Mouse (Mus musculus) lung, embryonic 14.5 days (tissue): ENCODE results near the gene Fem1a. TPM values are rescaled to one million over a fixed set of nuclear protein-coding genes. Genes with fewer than 3 reads are reported as not detected.
A peak's percentile ranks its signal among the peaks of the same experiment; 100 is the strongest.

ENCODE experiments used
- ATAC-seq: fragments of 200-750 bp; cut with Nextera tagmentation; 2 replicates; pipeline ENCODE4 v1.8.0; 2017; ENCODE audit warnings: mild to moderate bottlenecking, moderate TSS enrichment, moderate library complexity; ENCODE audit not compliant: insufficient read depth
- DNase-seq: peaks from one replicate; pipeline ENCODE4 v3.0.0-alpha.2; 2015
- H3K27ac ChIP-seq: fragments of 300-500 bp; sonication (generic); 2 replicates; pipeline ENCODE4 v1.5.1; 2014; ENCODE audit warnings: low read depth, mild to moderate bottlenecking, moderate library complexity
- H3K27me3 ChIP-seq: fragments of 300-500 bp; sonication (generic); 2 replicates; pipeline ENCODE4 v1.6.1; 2014; ENCODE audit warnings: low read length, control low read depth; ENCODE audit not compliant: insufficient read depth
- H3K36me3 ChIP-seq: fragments of 300-500 bp; sonication (generic); 2 replicates; pipeline ENCODE4 v1.6.1; 2014; ENCODE audit warnings: control low read depth; ENCODE audit not compliant: insufficient read depth
- H3K4me1 ChIP-seq: fragments of 300-500 bp; sonication (generic); 2 replicates; pipeline ENCODE4 v1.6.1; 2014; ENCODE audit warnings: antibody characterized with exemption, control low read depth; ENCODE audit not compliant: insufficient read depth
- H3K4me2 ChIP-seq: fragments of 300-500 bp; sonication (generic); 2 replicates; pipeline ENCODE4 v1.6.1; 2014; ENCODE audit warnings: mild to moderate bottlenecking
- H3K4me3 ChIP-seq: fragments of 300-500 bp; sonication (generic); 2 replicates; pipeline ENCODE4 v1.5.1; 2014; ENCODE audit warnings: low read depth, low read length
- H3K9ac ChIP-seq: fragments of 300-500 bp; sonication (generic); 2 replicates; pipeline ENCODE4 v1.6.1; 2014
- H3K9me3 ChIP-seq: fragments of 300-500 bp; sonication (generic); 2 replicates; pipeline ENCODE4 v1.6.1; 2016; ENCODE audit warnings: low read depth, low read length, control low read depth
- CTCF ChIP-seq: IDR thresholded peaks from 2 replicates; pipeline ENCODE4 v1.5.1; 2016; ENCODE audit warnings: antibody characterized with exemption, low read depth
- WGBS: fragments of 180-500 bp; shearing (Covaris S2); extraction: QIAGEN DNeasy Blood & Tissue Kit; methylation state at CpG from one replicate; pipeline ENCODE4 v1.1.7; 2014; 5-methylcytosine and 5-hydroxymethylcytosine counted together
- polyA plus RNA-seq: library from polyadenylated mRNA; unstranded; fragments of >200 nt; fragmentation: Nextera tagmentation; extraction: Ambion mirVana; gene quantifications from 2 replicates; pipeline ENCODE4 v1.2.1, GENCODE M21; 2014

The Fem1a gene
- polyA plus RNA-seq, 1 experiment from 2014 or later, result 15.4 TPM

DNA sequence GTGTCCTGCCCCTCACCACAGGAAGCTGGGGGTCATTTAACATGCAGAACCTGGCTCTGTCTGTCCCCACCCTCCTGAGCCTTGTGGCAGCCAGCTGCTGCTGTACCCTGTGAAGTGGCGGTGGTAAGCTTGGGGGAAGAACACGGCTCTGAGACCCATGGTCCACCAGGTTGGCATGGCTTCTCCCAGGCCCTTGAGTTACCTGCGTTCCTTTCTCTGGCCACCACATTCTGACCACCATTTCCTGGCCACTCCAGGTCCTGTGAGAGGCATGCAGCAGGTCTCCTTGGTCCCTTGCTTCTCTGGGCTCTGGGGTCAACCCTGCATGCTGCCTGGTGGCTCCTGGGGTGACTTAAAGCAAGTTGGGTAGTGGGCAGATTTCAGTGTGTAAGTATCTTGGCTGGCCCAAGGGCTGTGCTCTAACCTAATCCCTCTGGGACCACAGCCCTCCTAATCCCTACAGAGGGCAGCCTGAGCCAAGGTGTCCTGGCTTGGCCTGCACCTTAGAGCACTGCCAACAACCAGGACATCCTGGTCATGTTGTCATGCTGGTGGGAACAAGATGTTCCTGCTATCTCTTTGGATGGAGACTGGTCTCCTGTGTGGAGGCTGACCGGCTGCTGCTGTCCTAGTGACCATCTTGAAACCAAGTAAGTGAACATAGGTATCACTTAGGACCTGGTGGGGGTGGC is 36.1 kb downstream of the Fem1a start, which contains the start of gene Plin3:
TSS of gene Plin3 (minus strand) at position 343 of the 692 bp plus-strand sequence.
- no peak for TF ChIP-seq CTCF
- DNase-seq (no peak), ATAC-seq (no peak)
- Histone ChIP-seq H3K36me3 (no peaks in the 10 kb centered on the region), H3K9me3 (no peaks in the 10 kb centered on the region), H3K9ac (no peak within 1 kb of the TSS), H3K4me1 (peaks cover 7% of the 10 kb centered on the region), H3K4me3 (no peak within 1 kb of the TSS), H3K27me3 (no peaks in the 10 kb centered on the region), H3K27ac (peak within 1 kb of the TSS; percentile 98; the same call in 1 of the 2 replicates), H3K4me2 (peak within 1 kb of the TSS; percentile 63; the same call in 1 of the 2 replicates)
- WGBS, result 87% methylated on average over 4 of the region's 4 CpGs

DNA sequence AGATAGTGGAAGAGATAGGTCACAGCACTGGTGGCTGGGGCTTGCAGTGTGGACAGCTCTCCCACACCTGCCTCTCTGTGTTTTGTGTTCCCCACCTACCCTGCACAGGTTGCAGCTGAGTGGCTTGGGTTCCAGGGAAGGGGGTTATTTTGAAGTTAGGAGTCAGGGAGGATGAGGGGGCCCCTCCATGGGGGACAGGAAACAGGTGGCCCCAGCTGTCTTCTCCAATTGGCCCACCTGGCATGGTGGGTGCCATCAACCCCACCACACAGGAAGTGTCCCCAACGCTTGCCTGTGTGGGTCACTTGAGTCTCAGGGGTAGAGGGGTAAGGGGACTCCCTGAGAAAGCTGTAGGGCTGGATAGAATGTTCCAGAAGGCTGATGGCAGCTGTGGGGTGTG is 36.7 kb downstream of the Fem1a start:
- no peaks in the 10 kb centered on the region for H3K9me3 ChIP-seq
- H3K4me2 ChIP-seq, result no peak overlapping the region
- H3K4me3 ChIP-seq, result no peak overlapping the region
- DNase-seq, result no peak
- no peak for ATAC-seq
- no peaks in the 10 kb centered on the region for H3K27me3 ChIP-seq
- H3K27ac ChIP-seq, result no peak overlapping the region
- H3K4me1 ChIP-seq, result peaks cover under 1% of the 10 kb centered on the region
- WGBS, result 67% methylated on average over 1 of the region's 1 CpGs
- TF ChIP-seq CTCF, result no peak
- no peak overlapping the region for H3K9ac ChIP-seq
- H3K36me3 ChIP-seq, result no peaks in the 10 kb centered on the region

DNA sequence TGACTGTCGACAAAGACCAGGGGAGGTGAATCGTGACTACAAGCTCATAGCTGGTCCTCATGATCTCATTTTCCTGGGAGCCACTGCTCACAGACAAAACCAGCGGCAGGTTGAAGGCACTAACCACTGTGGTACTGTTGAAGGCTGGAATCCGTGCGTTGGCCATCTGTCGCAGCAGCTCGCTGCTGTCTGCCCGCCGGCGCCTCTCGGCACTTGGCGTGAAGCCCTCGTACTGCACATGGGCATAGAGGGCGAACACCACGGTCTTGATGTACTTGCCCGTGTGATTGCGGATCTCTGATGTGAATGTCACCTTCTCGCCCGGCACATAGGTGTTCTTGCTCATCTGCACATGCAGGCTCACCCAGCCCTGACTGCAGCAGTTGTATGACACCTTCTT is 37.6 kb downstream of the Fem1a start:
- ATAC-seq (no peak), DNase-seq (no peak)
- Histone ChIP-seq H3K36me3 (no peaks in the 10 kb centered on the region), H3K27me3 (no peaks in the 10 kb centered on the region), H3K9ac (no peak overlapping the region), H3K4me3 (no peak overlapping the region), H3K27ac (no peak overlapping the region), H3K4me1 (no peaks in the 10 kb centered on the region; the same call in 1 of the 2 replicates), H3K4me2 (no peak overlapping the region), H3K9me3 (no peaks in the 10 kb centered on the region)
- no peak for TF ChIP-seq CTCF
- WGBS, result 86% methylated on average over 19 of the region's 19 CpGs

DNA sequence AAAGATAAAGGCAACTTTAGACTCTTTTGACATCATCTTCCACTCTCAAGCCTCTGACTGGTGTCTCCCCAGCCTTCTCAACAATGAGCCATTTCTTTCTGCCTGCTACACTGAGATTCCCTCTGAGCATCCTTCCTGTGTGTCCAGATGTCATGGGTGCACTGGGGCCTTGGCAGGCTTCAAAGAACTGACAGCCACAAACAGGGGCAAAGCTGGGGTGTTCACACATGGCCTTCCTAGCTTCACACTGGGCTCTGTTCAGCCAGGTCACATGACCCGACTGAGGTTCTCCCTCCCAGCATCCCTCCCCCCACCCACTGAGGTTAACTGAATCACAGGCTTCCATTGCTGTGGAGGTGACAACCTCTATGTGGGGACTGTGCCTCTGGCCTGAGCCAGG is 39.6 kb downstream of the Fem1a start:
- Histone ChIP-seq H3K9ac (no peak overlapping the region), H3K27me3 (no peaks in the 10 kb centered on the region), H3K27ac (no peak overlapping the region), H3K4me2 (no peak overlapping the region), H3K4me3 (no peak overlapping the region), H3K4me1 (no peaks in the 10 kb centered on the region; the same call in 1 of the 2 replicates), H3K9me3 (no peaks in the 10 kb centered on the region), H3K36me3 (no peaks in the 10 kb centered on the region)
- TF ChIP-seq CTCF, result no peak
- ATAC-seq, result no peak
- DNase-seq, result no peak
- 62% methylated on average over 1 of the region's 1 CpGs for WGBS

DNA sequence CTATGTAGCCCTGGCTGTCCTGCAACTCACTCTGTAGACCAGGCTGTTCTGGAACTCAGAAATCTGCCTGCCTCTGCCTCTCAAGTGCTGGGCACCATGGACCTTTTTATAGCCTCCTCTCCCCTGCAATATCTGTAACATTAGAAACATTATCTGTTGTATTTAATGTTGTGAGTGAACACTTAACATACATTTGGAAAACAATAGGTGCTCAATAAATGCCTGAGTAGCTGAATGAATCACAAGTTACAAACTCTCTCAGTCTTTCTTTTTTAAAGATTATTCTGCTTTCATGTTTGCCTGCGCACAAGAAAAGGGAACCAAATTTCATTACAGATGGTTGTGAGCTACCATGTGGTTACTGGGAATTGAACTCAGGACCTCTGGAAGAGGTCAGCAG is 41.6 kb downstream of the Fem1a start:
- H3K36me3 ChIP-seq, result no peaks in the 10 kb centered on the region
- no peaks in the 10 kb centered on the region for H3K27me3 ChIP-seq
- H3K4me2 ChIP-seq, result no peak overlapping the region
- DNase-seq (no peak), ATAC-seq (no peak)
- WGBS, result 97% methylated on average over 1 of the region's 1 CpGs
- no peak overlapping the region for H3K27ac ChIP-seq
- H3K9ac ChIP-seq, result no peak overlapping the region
- H3K4me3 ChIP-seq, result no peak overlapping the region
- peaks cover 7% of the 10 kb centered on the region; the same call in 1 of the 2 replicates for H3K4me1 ChIP-seq
- TF ChIP-seq CTCF, result no peak
- no peaks in the 10 kb centered on the region for H3K9me3 ChIP-seq

DNA sequence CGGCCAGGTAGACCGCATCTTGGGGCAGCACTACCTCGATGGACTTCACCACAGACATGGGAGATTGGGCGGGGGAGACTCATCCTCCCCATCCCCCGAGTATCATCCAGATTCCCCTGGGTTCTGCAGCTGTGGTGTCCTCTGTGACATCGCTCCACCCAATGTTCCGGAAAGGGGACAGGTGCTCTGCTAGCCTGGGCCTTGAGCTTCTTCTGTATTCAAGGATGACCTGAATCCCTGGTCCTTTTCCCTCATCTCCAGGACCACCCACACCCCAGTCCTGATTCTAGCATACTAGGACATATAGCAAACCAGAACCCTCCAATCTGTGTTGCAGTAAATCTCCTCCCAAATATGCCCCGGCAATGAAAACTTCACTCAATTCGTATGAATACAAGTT is 43.6 kb downstream of the Fem1a start, which contains the start of gene Arrdc5:
TSS of gene Arrdc5 (minus strand) at position 101 of the 400 bp plus-strand sequence.
- no peak for TF ChIP-seq CTCF
- WGBS, result 89% methylated on average over 9 of the region's 9 CpGs

DNA sequence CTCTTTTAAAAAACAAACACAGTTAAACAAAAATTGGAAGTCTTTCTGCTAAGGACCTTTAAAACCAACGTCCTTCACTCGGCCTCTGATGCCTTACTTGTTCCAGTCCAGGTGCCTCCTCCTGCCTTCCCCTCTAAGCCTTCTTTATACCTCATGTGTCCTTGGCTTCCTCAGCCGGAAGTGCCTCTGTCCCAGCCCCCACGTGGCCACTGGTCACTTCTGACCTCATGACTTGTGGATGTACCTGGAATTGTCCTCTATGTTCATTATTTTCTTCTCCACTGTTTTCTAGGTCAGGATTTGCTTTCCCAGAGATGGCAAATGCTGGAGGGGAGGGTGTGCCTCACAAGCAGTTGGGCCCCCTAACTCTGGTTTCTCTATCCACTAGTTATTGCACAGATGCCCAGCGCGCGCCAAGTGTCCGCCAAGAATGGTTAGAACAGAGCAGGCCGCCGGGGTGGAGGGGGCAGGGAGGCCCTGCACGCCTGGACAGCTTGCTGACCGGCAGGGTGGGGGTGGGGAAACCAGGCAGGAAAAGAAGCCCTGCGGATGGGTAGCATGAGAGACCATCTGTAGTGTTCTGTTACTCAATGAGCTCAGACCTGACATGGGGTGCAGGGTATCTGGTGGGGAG is 45.9 kb downstream of the Fem1a start:
- Histone ChIP-seq H3K27ac (peak overlapping the region; percentile 97), H3K27me3 (no peaks in the 10 kb centered on the region), H3K4me1 (peaks cover 13% of the 10 kb centered on the region; the same call in 1 of the 2 replicates), H3K9me3 (no peaks in the 10 kb centered on the region), H3K4me2 (peak overlapping the region; percentile 99), H3K4me3 (peak overlapping the region; percentile 84), H3K36me3 (peaks cover 26% of the 10 kb centered on the region), H3K9ac (peak overlapping the region; percentile 86)
- TF ChIP-seq CTCF, result no peak
- ATAC-seq (peak; percentile 48), DNase-seq (peak; percentile 56)
- WGBS, result 26% methylated on average over 13 of the region's 13 CpGs

More for the DNA sequence above, 43.6 kb downstream of the Fem1a start, which contains the start of gene Arrdc5:
- Histone ChIP-seq H3K4me2 (no peak within 1 kb of the TSS), H3K27ac (no peak within 1 kb of the TSS), H3K4me1 (peaks cover 11% of the 10 kb centered on the region; the same call in 1 of the 2 replicates), H3K9ac (no peak within 1 kb of the TSS), H3K36me3 (peaks cover 3% of the 10 kb centered on the region; the same call in 1 of the 2 replicates), H3K9me3 (no peaks in the 10 kb centered on the region), H3K27me3 (no peaks in the 10 kb centered on the region), H3K4me3 (no peak within 1 kb of the TSS)
- DNase-seq (no peak), ATAC-seq (no peak)
